Mouse (Mus musculus) testis, adult 2 months (tissue): ENCODE measurements around the gene Capns1.

Experiments used
- CTCF ChIP-seq: fragments of 200-500 bp; IDR thresholded peaks from 2 replicates; pipeline ENCODE4 v1.5.1; 2012; ENCODE audit warnings: low read depth, mild to moderate bottlenecking, inconsistent platforms, low read length, moderate library complexity; ENCODE audit not compliant: control insufficient read depth, insufficient read depth, insufficient replicate concordance
- POLR2A ChIP-seq: fragments of 200-500 bp; IDR thresholded peaks from 2 replicates; pipeline ENCODE4 v1.6.1; 2012; ENCODE audit warnings: low read depth, mild to moderate bottlenecking, inconsistent platforms, low read length, moderate library complexity; ENCODE audit not compliant: control insufficient read depth

DNA sequence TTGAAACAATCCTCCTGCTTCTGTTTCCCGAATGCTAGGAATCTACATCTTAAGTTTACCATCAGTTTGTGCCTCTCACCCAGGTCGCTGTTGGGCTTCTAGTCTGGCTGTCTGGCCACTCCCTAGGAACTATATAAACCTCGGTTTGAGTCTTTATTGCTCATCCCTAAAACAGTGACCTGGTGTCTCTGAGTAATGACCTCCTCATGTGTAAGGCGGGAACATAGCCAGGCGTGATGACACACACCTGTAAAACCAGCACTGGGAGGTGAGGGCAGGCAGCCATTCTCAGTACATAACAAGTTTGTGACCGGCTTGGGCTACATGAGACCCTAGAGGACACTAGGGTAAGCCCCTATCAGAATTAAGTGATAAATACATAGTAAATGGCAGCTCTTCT lies 3.1 kb downstream of the Capns1 start:
- no peak for TF ChIP-seq CTCF
- no peak for TF ChIP-seq POLR2A
